Comparison of ENCODE assay signal across 11 mouse cellular contexts in genomic region chr5:64960857-64961391, GRCm38 (mm10). TPM values are rescaled to one million over a fixed set of nuclear protein-coding genes. Genes with fewer than 3 reads are reported as not detected.
DNase-seq lines count a peak whose midpoint lies in the region; ATAC-seq lines count a peak whose summit lies in the region.
"Had no signal": no experiment of that assay in that cellular context is flagged by ENCODE, and none has a peak within 500 bp of the region (broad histone marks: within the 10 kb centered on the region; RNA-seq: fewer than 3 reads in every experiment).

No protein-coding gene starts in this region.

- no peak overlapping the region for H3K27ac ChIP-seq in heart, embryonic 12.5 days (ENCODE audit: poor library complexity, severe bottlenecking)

- intact Hi-C loops in gastrocnemius, postnatal 36 days (cut with DNase I) = loop anchor here (10.0 kb wide), 1 partner anchor 76 kb away; no protein-coding TSS in a partner anchor

- no peak overlapping the region for H3K4me2 ChIP-seq in heart, embryonic 12.5 days

- DNase-seq in heart, adult 9 months (ENCODE audit: low spot score in 2 of 2) = peak; percentile 8 to 57
- DNase-seq in CD4-positive, CD25-positive, alpha-beta regulatory T cell, adult 2 months (ENCODE audit: low read depth, low spot score) = peak; percentile 77
- DNase-seq in induced T-regulatory cell, adult 2 months (ENCODE audit: low read depth) = peak; percentile 75
- DNase-seq in skeletal muscle tissue, adult 2 months (ENCODE audit: low read depth, low spot score) = peak; percentile 39
- no peak for DNase-seq in gastrocnemius, postnatal 36 days
- no peak for DNase-seq in adrenal gland, postnatal 4 days (ENCODE audit: low spot score in 2 of 2)
- DNase-seq: adrenal gland, adult 8-10 months; cerebellum, postnatal 25 days; kidney, adult 18-20 months had no signal

- no peaks in the 10 kb centered on the region for H3K27me3 ChIP-seq in heart, embryonic 12.5 days (replicated peaks)

- H3K9ac ChIP-seq in heart, embryonic 12.5 days = no peak overlapping the region

- no peak overlapping the region for H3K4me3 ChIP-seq in heart, embryonic 12.5 days

- no peaks in the 10 kb centered on the region for H3K4me1 ChIP-seq in heart, embryonic 12.5 days (replicated peaks)

- H3K36me3 ChIP-seq in heart, embryonic 12.5 days = no peaks in the 10 kb centered on the region

- no peak for ATAC-seq in heart, embryonic 12.5 days (ENCODE audit: insufficient number of reproducible peaks, low FRiP score)
- ATAC-seq in megakaryocyte-erythroid progenitor cell, adult 5-6 weeks (replicated peaks; ENCODE audit: low FRiP score, low TSS enrichment, poor library complexity, severe bottlenecking) = no peak

- 87% methylated on average over 13 of the region's 13 CpGs for WGBS in heart, embryonic 12.5 days

- no peaks in the 10 kb centered on the region for H3K9me3 ChIP-seq in heart, embryonic 12.5 days (replicated peaks)

RNA-seq across cellular contexts. Expression of gene Tlr6, which starts 1.0 kb away (rescaled TPM):
- polyA plus RNA-seq in heart, embryonic 12.5 days (2016; fragmentation: Nextera tagmentation; extraction: Ambion mirVana) = 0.67 and 0.72 TPM in 2 replicates
- total RNA-seq in gastrocnemius, postnatal 36 days (2021) = 1 to 10 TPM; 1.0 TPM
- total RNA-seq in adrenal gland, postnatal 4 days (2021) = 1 to 10 TPM; 1.5 to 2.4 TPM
- 0.48 and 0.57 TPM in 2 replicates for total RNA-seq in megakaryocyte-erythroid progenitor cell, adult 5-6 weeks (2014; fragmentation: Nextera tagmentation)
- 0.52 and 1.2 TPM in 2 replicates for total RNA-seq in megakaryocyte-erythroid progenitor cell, adult 5-6 weeks (2017)

RNA-seq across cellular contexts. Expression of gene Fam114a1, which starts 8.9 kb away (rescaled TPM):
- polyA plus RNA-seq in heart, embryonic 12.5 days (2016; fragmentation: Nextera tagmentation; extraction: Ambion mirVana) = 44.1 and 45.1 TPM in 2 replicates
- 10 to 100 TPM; 10.0 to 12.4 TPM for total RNA-seq in gastrocnemius, postnatal 36 days (2021)
- total RNA-seq in adrenal gland, postnatal 4 days (2021) = 10 to 100 TPM; 34.2 to 35.0 TPM
- 0.20 TPM in 1 of 2 replicates, not detected in the other for total RNA-seq in megakaryocyte-erythroid progenitor cell, adult 5-6 weeks (2014; fragmentation: Nextera tagmentation)
- 0.08 and 0.09 TPM in 2 replicates for total RNA-seq in megakaryocyte-erythroid progenitor cell, adult 5-6 weeks (2017)

RNA-seq across cellular contexts. Expression of gene Tlr1, which starts 27.6 kb away (rescaled TPM):
- 0.21 and 0.47 TPM in 2 replicates for polyA plus RNA-seq in heart, embryonic 12.5 days (2016; fragmentation: Nextera tagmentation; extraction: Ambion mirVana)
- total RNA-seq in gastrocnemius, postnatal 36 days (2021) = under 1 TPM; 0.10 to 0.15 TPM
- total RNA-seq in adrenal gland, postnatal 4 days (2021) = 1 to 10 TPM; 1.4 to 1.7 TPM
- total RNA-seq in megakaryocyte-erythroid progenitor cell, adult 5-6 weeks (2014; fragmentation: Nextera tagmentation) = 0.92 TPM in 1 of 2 replicates, not detected in the other
- total RNA-seq in megakaryocyte-erythroid progenitor cell, adult 5-6 weeks (2017) = not detected in 2 replicates

Comparison
In these comparisons a context has a peak if more than half of its experiments do, and no peak if none do; other contexts are left out.
1. DNase-seq: peak in heart, adult 9 months (2 of 2), CD4-positive, CD25-positive, alpha-beta regulatory T cell, adult 2 months (single experiment), induced T-regulatory cell, adult 2 months (single experiment) and skeletal muscle tissue, adult 2 months (single experiment); none in gastrocnemius, postnatal 36 days (0 of 2) and adrenal gland, postnatal 4 days (0 of 2).
2. RNA of gene Fam114a1, which starts 8.9 kb away (total RNA-seq): 34.2 to 35.0 TPM in adrenal gland, postnatal 4 days and 10.0 to 12.4 TPM in gastrocnemius, postnatal 36 days; 0.08 to 0.20 TPM in megakaryocyte-erythroid progenitor cell, adult 5-6 weeks; every median in the first group is over 4 times any median in the second.